Mouse (Mus musculus): ENCODE data around the gene Dnajc14. TPM values are rescaled to one million over a fixed set of nuclear protein-coding genes. Genes with fewer than 3 reads are reported as not detected.

Gene Dnajc14
- polyA plus RNA-seq, 1 experiment, result 31.2 TPM

- peaks cover 42% of the 10 kb centered on the region for H3K36me3 ChIP-seq (ENCODE audit: control insufficient read depth, insufficient read depth)
- H3K79me2 ChIP-seq (ENCODE audit: control insufficient read depth, insufficient read depth), result peaks cover 68% of the 10 kb centered on the region
- no peaks in the 10 kb centered on the region for H3K27me3 ChIP-seq (ENCODE audit: control insufficient read depth, insufficient read depth, insufficient read length)
- peak overlapping the region; percentile 89 for H3ac ChIP-seq (ENCODE audit: control insufficient read depth, insufficient read length, low read depth)
- peaks cover 42% of the 10 kb centered on the region for H3K79me3 ChIP-seq (ENCODE audit: low read depth)
- no peak for TF ChIP-seq CTCF (IDR thresholded peaks at IDR 0.05; ENCODE audit: control insufficient read depth, insufficient read depth, insufficient read length)
- TF ChIP-seq MAX (IDR thresholded peaks at IDR 0.05), result peak; percentile 59
- TF ChIP-seq MYOG (IDR thresholded peaks at IDR 0.05; ENCODE audit: control insufficient read depth, extremely low read depth, insufficient read length), result no peak
- peak overlapping the region; percentile 86 for H3K4me3 ChIP-seq (ENCODE audit: insufficient read depth, poor library complexity, severe bottlenecking)
These were observed 1.5 kb downstream of the Dnajc14 start for GRCm38 (mm10) chr10:128805092-128806000.

GRCm38 (mm10) chr10:128806086-128806485, 2.2 kb downstream of the Dnajc14 start:
- peak overlapping the region; percentile 86 for H3K4me3 ChIP-seq (ENCODE audit: insufficient read depth, poor library complexity, severe bottlenecking)
- peaks cover 37% of the 10 kb centered on the region for H3K36me3 ChIP-seq (ENCODE audit: control insufficient read depth, insufficient read depth)
- H3ac ChIP-seq (ENCODE audit: control insufficient read depth, insufficient read length, low read depth), result peak overlapping the region; percentile 65
- TF ChIP-seq MYOD1 (IDR thresholded peaks at IDR 0.05; ENCODE audit: control insufficient read depth, insufficient read length, low read depth), result no peak
- TF ChIP-seq FOSL1 (IDR thresholded peaks at IDR 0.05; ENCODE audit: insufficient read depth, low read length, poor library complexity, severe bottlenecking), result no peak
- TF ChIP-seq MYOG (IDR thresholded peaks at IDR 0.05; ENCODE audit: control insufficient read depth, extremely low read depth, insufficient read length), result no peak
- TF ChIP-seq CEBPB (IDR thresholded peaks at IDR 0.05; ENCODE audit: low read depth), result no peak
- TF ChIP-seq MAX (IDR thresholded peaks at IDR 0.05), result no peak
- no peak for TF ChIP-seq CTCF (IDR thresholded peaks at IDR 0.05; ENCODE audit: control insufficient read depth, insufficient read depth, insufficient read length)
- no peak for TF ChIP-seq USF1 (IDR thresholded peaks at IDR 0.05; ENCODE audit: low read depth)
- H3K79me3 ChIP-seq (ENCODE audit: low read depth), result peaks cover 44% of the 10 kb centered on the region
- H3K27me3 ChIP-seq (ENCODE audit: control insufficient read depth, insufficient read depth, insufficient read length), result no peaks in the 10 kb centered on the region
- H3K79me2 ChIP-seq (ENCODE audit: control insufficient read depth, insufficient read depth), result peaks cover 72% of the 10 kb centered on the region

DNA sequence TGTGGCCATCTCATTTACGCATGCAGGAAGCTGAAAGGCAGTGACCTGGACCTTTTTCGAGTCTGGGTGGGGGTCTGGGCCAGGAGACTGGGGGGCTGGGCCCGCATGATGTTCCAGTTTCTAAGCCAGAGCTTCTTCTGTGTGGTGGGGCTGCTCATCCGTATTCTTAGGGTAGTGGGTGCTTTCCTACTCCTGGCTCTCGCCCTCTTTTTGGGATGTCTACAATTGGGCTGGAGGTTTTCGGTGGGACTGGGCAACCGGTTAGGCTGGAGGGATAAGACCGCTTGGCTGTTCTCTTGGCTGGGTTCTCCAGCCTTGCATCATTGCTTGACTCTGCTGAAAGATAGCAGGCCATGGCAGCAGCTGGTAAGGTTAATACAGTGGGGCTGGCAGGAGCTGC, 3.2 kb downstream of the Dnajc14 start:
- peaks cover 30% of the 10 kb centered on the region for H3K36me3 ChIP-seq (ENCODE audit: control insufficient read depth, insufficient read depth)
- peaks cover 66% of the 10 kb centered on the region for H3K79me2 ChIP-seq (ENCODE audit: control insufficient read depth, insufficient read depth)
- TF ChIP-seq CTCF (IDR thresholded peaks at IDR 0.05; ENCODE audit: control insufficient read depth, insufficient read depth, insufficient read length) (no peak), MYOD1 (IDR thresholded peaks at IDR 0.05; ENCODE audit: control insufficient read depth, insufficient read length, low read depth) (no peak), CEBPB (IDR thresholded peaks at IDR 0.05; ENCODE audit: low read depth) (no peak), USF1 (IDR thresholded peaks at IDR 0.05; ENCODE audit: low read depth) (no peak), MYOG (IDR thresholded peaks at IDR 0.05; ENCODE audit: control insufficient read depth, extremely low read depth, insufficient read length) (no peak), MAX (IDR thresholded peaks at IDR 0.05) (no peak), FOSL1 (IDR thresholded peaks at IDR 0.05; ENCODE audit: insufficient read depth, low read length, poor library complexity, severe bottlenecking) (no peak)
- peaks cover 44% of the 10 kb centered on the region for H3K79me3 ChIP-seq (ENCODE audit: low read depth)
- peak overlapping the region; percentile 86 for H3K4me3 ChIP-seq (ENCODE audit: insufficient read depth, poor library complexity, severe bottlenecking)
- peak overlapping the region; percentile 27 for H3ac ChIP-seq (ENCODE audit: control insufficient read depth, insufficient read length, low read depth)
- H3K27me3 ChIP-seq (ENCODE audit: control insufficient read depth, insufficient read depth, insufficient read length), result no peaks in the 10 kb centered on the region

DNA sequence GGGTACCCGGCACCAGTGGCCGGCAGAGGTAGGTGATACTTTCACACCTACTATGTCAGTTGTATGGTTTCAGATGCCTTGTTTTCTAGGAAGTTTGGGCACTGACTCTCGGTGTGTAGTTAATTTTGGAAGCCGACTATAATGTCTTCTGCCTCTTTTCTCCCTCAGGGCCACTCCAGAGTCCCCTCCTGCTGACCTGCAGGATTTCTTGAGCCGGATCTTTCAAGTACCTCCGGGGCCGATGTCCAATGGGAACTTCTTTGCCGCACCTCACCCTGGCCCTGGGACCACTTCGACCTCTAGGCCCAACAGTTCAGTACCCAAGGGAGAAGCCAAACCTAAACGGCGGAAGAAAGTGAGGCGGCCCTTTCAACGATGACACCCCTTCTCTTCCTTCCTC, 13.2 kb downstream of the Dnajc14 start, which contains the start of gene Sarnp:
Gene Sarnp (plus strand): TSS at position 301 of the 400 bp plus-strand sequence.
- H3K36me3 ChIP-seq (ENCODE audit: control insufficient read depth, insufficient read depth), result peaks cover 67% of the 10 kb centered on the region
- H3K27me3 ChIP-seq (ENCODE audit: control insufficient read depth, insufficient read depth, insufficient read length), result no peaks in the 10 kb centered on the region
- H3ac ChIP-seq (ENCODE audit: control insufficient read depth, insufficient read length, low read depth), result no peak within 1 kb of the TSS
- TF ChIP-seq MYOD1 (IDR thresholded peaks at IDR 0.05; ENCODE audit: control insufficient read depth, insufficient read length, low read depth) (no peak), CTCF (IDR thresholded peaks at IDR 0.05; ENCODE audit: control insufficient read depth, insufficient read depth, insufficient read length) (no peak), USF1 (IDR thresholded peaks at IDR 0.05; ENCODE audit: low read depth) (no peak), CEBPB (IDR thresholded peaks at IDR 0.05; ENCODE audit: low read depth) (no peak), FOSL1 (IDR thresholded peaks at IDR 0.05; ENCODE audit: insufficient read depth, low read length, poor library complexity, severe bottlenecking) (no peak), MAX (IDR thresholded peaks at IDR 0.05) (no peak), MYOG (IDR thresholded peaks at IDR 0.05; ENCODE audit: control insufficient read depth, extremely low read depth, insufficient read length) (no peak)
- peaks cover 16% of the 10 kb centered on the region for H3K79me2 ChIP-seq (ENCODE audit: control insufficient read depth, insufficient read depth)
- peaks cover 5% of the 10 kb centered on the region for H3K79me3 ChIP-seq (ENCODE audit: low read depth)
- H3K4me3 ChIP-seq (ENCODE audit: insufficient read depth, poor library complexity, severe bottlenecking), result no peak within 1 kb of the TSS

DNA sequence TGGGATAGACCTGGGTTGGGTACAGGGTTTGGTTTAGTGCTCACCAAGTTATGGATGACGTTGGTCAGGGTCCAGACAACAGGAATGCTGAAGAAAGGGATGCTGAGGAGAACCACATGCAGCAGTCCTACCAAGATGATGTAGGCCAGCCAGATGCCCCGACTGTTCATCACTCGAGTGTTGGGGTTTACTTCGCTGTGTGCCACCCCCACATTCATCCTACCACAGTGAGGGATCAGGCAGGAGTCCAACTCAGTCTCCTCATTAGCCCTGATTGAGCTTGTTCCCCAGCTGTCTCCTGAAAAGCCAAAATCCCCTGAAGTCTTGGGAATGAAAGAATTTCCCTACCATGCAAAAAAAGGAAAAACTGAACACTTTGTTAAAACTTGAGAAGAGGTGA, 16.4 kb downstream of the Dnajc14 start:
- Histone ChIP-seq H3K79me2 (ENCODE audit: control insufficient read depth, insufficient read depth) (peaks cover 35% of the 10 kb centered on the region), H3K79me3 (ENCODE audit: low read depth) (peaks cover 36% of the 10 kb centered on the region), H3K4me3 (ENCODE audit: insufficient read depth, poor library complexity, severe bottlenecking) (no peak overlapping the region), H3K27me3 (ENCODE audit: control insufficient read depth, insufficient read depth, insufficient read length) (no peaks in the 10 kb centered on the region), H3ac (ENCODE audit: control insufficient read depth, insufficient read length, low read depth) (no peak overlapping the region), H3K36me3 (ENCODE audit: control insufficient read depth, insufficient read depth) (peaks cover 64% of the 10 kb centered on the region)
- TF ChIP-seq FOSL1 (IDR thresholded peaks at IDR 0.05; ENCODE audit: insufficient read depth, low read length, poor library complexity, severe bottlenecking) (no peak), MAX (IDR thresholded peaks at IDR 0.05) (no peak), MYOG (IDR thresholded peaks at IDR 0.05; ENCODE audit: control insufficient read depth, extremely low read depth, insufficient read length) (no peak), MYOD1 (IDR thresholded peaks at IDR 0.05; ENCODE audit: control insufficient read depth, insufficient read length, low read depth) (no peak), USF1 (IDR thresholded peaks at IDR 0.05; ENCODE audit: low read depth) (no peak), CEBPB (IDR thresholded peaks at IDR 0.05; ENCODE audit: low read depth) (no peak), CTCF (IDR thresholded peaks at IDR 0.05; ENCODE audit: control insufficient read depth, insufficient read depth, insufficient read length) (no peak)

All from C2C12 (cell line).